Mouse (Mus musculus) myocyte (in vitro differentiated cells): ENCODE results near the gene Mroh8.

ENCODE experiments used
- CEBPB ChIP-seq: IDR thresholded peaks from 2 replicates; pipeline ENCODE4 v1.6.1; 2011; ENCODE audit warnings: mild to moderate bottlenecking, moderate library complexity; ENCODE audit not compliant: poor library complexity, insufficient read depth, severe bottlenecking
- E2F4 ChIP-seq: IDR thresholded peaks from one replicate; pipeline ENCODE4 v1.6.1; 2011; ENCODE audit warnings: mild to moderate bottlenecking, control low read depth, moderate library complexity; ENCODE audit not compliant: insufficient read depth
- MAX ChIP-seq: IDR thresholded peaks from one replicate; pipeline ENCODE4 v1.6.1; 2011; ENCODE audit warnings: low read depth, mild to moderate bottlenecking, control low read depth
- MYOG ChIP-seq, 3 experiments: IDR thresholded peaks; one replicate each; pipeline ENCODE4 v1.6.1; 2011; ENCODE audit warnings: control low read depth in 2 of 3, low read depth in 2 of 3, mild to moderate bottlenecking in 2 of 3; ENCODE audit not compliant: insufficient read length in 2 of 3, control insufficient read depth in 1 of 3, insufficient read depth in 1 of 3
- POLR2A ChIP-seq: IDR thresholded peaks from one replicate; pipeline ENCODE4 v1.6.1; 2011; ENCODE audit warnings: low read depth, mild to moderate bottlenecking, control low read depth, moderate library complexity; ENCODE audit not compliant: insufficient read length
- POLR2AphosphoS2 ChIP-seq: IDR thresholded peaks from one replicate; pipeline ENCODE4 v1.6.1; 2011; ENCODE audit warnings: low read depth, control low read depth; ENCODE audit not compliant: insufficient read length
- SRF ChIP-seq: IDR thresholded peaks from one replicate; pipeline ENCODE4 v1.6.1; 2011; ENCODE audit warnings: low read depth; ENCODE audit not compliant: control insufficient read depth, insufficient read length
- TCF12 ChIP-seq: IDR thresholded peaks from one replicate; pipeline ENCODE4 v1.6.1; 2011; ENCODE audit warnings: mild to moderate bottlenecking, control low read depth; ENCODE audit not compliant: poor library complexity, insufficient read depth, severe bottlenecking
- TCF3 ChIP-seq: IDR thresholded peaks from one replicate; pipeline ENCODE4 v1.6.1; 2011; ENCODE audit warnings: low read depth, control low read depth; ENCODE audit not compliant: insufficient read length

DNA sequence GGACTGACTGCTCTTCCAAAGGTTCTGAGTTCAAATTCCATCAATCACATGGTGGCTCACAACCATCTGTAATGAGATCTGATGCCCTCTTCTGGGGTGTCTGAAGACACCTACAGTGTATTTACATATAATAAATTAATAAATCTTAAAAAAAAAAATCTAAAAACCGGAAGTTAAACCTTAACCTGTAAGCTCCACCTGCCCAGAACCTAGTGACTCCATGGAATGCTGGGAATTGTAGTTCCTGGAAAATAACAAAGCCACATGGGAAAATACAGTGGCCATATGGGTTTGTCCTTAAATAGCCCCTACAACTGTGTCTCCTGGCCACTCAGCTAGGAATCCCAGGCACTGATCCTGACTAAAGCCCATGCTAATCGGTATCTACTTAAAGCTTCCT is 33.7 kb downstream of the Mroh8 start:
- TF ChIP-seq CEBPB (no peak), POLR2A (no peak), SRF (no peak), TCF12 (no peak), MAX (no peak), TCF3 (no peak), POLR2AphosphoS2 (no peak), MYOG (IDR thresholded peaks at IDR 0.05; ENCODE audit: control insufficient read depth in 1 of 3, insufficient read depth in 1 of 3, insufficient read length in 2 of 3, low read depth in 2 of 3) (no peak), E2F4 (no peak)
